Mouse (Mus musculus): ENCODE results near the gene Ccl9. TPM values are rescaled to one million over a fixed set of nuclear protein-coding genes. Genes with fewer than 3 reads are reported as not detected.

Ccl9 gene
- polyA plus RNA-seq, 1 experiment from 2014 or later, result 1.1 TPM

- H3K27ac ChIP-seq (ENCODE audit: low read depth, low read length), result no peak overlapping the region
- no peak for DNase-seq (ENCODE audit: low spot score)
- no peak for ATAC-seq (replicated peaks; ENCODE audit: low FRiP score)
- H3K36me3 ChIP-seq (ENCODE audit: control insufficient read depth, insufficient read depth, low read length), result no peaks in the 10 kb centered on the region
- WGBS, result 93% methylated on average over 3 of the region's 3 CpGs
- no peaks in the 10 kb centered on the region for H3K4me1 ChIP-seq (replicated peaks; ENCODE audit: control insufficient read depth, insufficient read depth, low read length)
- H3K9me3 ChIP-seq (ENCODE audit: control insufficient read depth, low read length), result no peaks in the 10 kb centered on the region
- no peaks in the 10 kb centered on the region for H3K27me3 ChIP-seq (ENCODE audit: control insufficient read depth, insufficient read depth, low read length)
- no peak overlapping the region for H3K4me3 ChIP-seq (ENCODE audit: low read depth, low read length)
- no peak overlapping the region for H3K4me2 ChIP-seq (ENCODE audit: low read depth, low read length, severe bottlenecking)
- H3K9ac ChIP-seq (ENCODE audit: low read length), result no peak overlapping the region
Measured at GRCm38 (mm10) chr11:83603399-83603798, 25.0 kb upstream of the Ccl9 start.

DNA sequence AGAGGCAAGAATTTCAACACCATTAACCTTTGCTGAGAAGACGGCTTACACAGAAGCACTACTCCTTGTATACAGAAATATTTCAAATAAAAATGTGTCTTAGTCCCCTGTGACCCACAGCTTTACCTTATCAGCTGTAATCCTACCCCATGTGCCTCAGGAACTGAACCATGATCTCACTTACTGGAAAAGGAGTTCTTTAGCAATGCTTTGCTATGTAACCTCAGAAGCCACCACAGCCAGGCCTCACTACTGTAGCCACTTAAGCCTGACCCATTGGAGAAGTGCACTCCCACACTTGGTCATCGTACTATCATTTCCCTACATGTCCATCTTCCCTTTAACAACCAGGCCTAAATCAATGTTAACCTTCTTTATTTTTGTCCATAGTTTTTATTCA lies 22.1 kb upstream of the Ccl9 start:
- H3K9ac ChIP-seq (ENCODE audit: low read length), result no peak overlapping the region
- no peak overlapping the region for H3K4me3 ChIP-seq (ENCODE audit: low read depth, low read length)
- no peak overlapping the region for H3K4me2 ChIP-seq (ENCODE audit: low read depth, low read length, severe bottlenecking)
- no peaks in the 10 kb centered on the region for H3K9me3 ChIP-seq (ENCODE audit: control insufficient read depth, low read length)
- ATAC-seq (replicated peaks; ENCODE audit: low FRiP score) (no peak), DNase-seq (ENCODE audit: low spot score) (no peak)
- H3K27me3 ChIP-seq (ENCODE audit: control insufficient read depth, insufficient read depth, low read length), result no peaks in the 10 kb centered on the region
- WGBS, result 89% methylated on average over 2 of the region's 2 CpGs
- H3K4me1 ChIP-seq (replicated peaks; ENCODE audit: control insufficient read depth, insufficient read depth, low read length), result no peaks in the 10 kb centered on the region
- H3K36me3 ChIP-seq (ENCODE audit: control insufficient read depth, insufficient read depth, low read length), result no peaks in the 10 kb centered on the region
- no peak overlapping the region for H3K27ac ChIP-seq (ENCODE audit: low read depth, low read length)

GRCm38 (mm10) chr11:83598991-83599390 lies 20.6 kb upstream of the Ccl9 start:
- no peak for ATAC-seq (replicated peaks; ENCODE audit: low FRiP score)
- H3K4me2 ChIP-seq (ENCODE audit: low read depth, low read length, severe bottlenecking), result no peak overlapping the region
- no peak for DNase-seq (ENCODE audit: low spot score)
- 84% methylated on average over 3 of the region's 3 CpGs for WGBS
- no peak overlapping the region for H3K9ac ChIP-seq (ENCODE audit: low read length)
- H3K9me3 ChIP-seq (ENCODE audit: control insufficient read depth, low read length), result no peaks in the 10 kb centered on the region
- no peak overlapping the region for H3K4me3 ChIP-seq (ENCODE audit: low read depth, low read length)
- H3K4me1 ChIP-seq (replicated peaks; ENCODE audit: control insufficient read depth, insufficient read depth, low read length), result no peaks in the 10 kb centered on the region
- no peak overlapping the region for H3K27ac ChIP-seq (ENCODE audit: low read depth, low read length)
- no peaks in the 10 kb centered on the region for H3K36me3 ChIP-seq (ENCODE audit: control insufficient read depth, insufficient read depth, low read length)
- H3K27me3 ChIP-seq (ENCODE audit: control insufficient read depth, insufficient read depth, low read length), result no peaks in the 10 kb centered on the region

- H3K4me3 ChIP-seq (ENCODE audit: low read depth, low read length), result no peak overlapping the region
- WGBS, result 79% methylated on average over 3 of the region's 3 CpGs
- H3K9ac ChIP-seq (ENCODE audit: low read length), result no peak overlapping the region
- no peak overlapping the region for H3K27ac ChIP-seq (ENCODE audit: low read depth, low read length)
- DNase-seq (ENCODE audit: low spot score) (no peak), ATAC-seq (replicated peaks; ENCODE audit: low FRiP score) (no peak)
- H3K4me2 ChIP-seq (ENCODE audit: low read depth, low read length, severe bottlenecking), result no peak overlapping the region
- no peaks in the 10 kb centered on the region for H3K4me1 ChIP-seq (replicated peaks; ENCODE audit: control insufficient read depth, insufficient read depth, low read length)
- H3K9me3 ChIP-seq (ENCODE audit: control insufficient read depth, low read length), result no peaks in the 10 kb centered on the region
- no peaks in the 10 kb centered on the region for H3K27me3 ChIP-seq (ENCODE audit: control insufficient read depth, insufficient read depth, low read length)
- no peaks in the 10 kb centered on the region for H3K36me3 ChIP-seq (ENCODE audit: control insufficient read depth, insufficient read depth, low read length)
Measured at GRCm38 (mm10) chr11:83598207-83598837, 19.9 kb upstream of the Ccl9 start.

- no peaks in the 10 kb centered on the region for H3K36me3 ChIP-seq (ENCODE audit: control insufficient read depth, insufficient read depth, low read length)
- H3K4me3 ChIP-seq (ENCODE audit: low read depth, low read length), result no peak overlapping the region
- ATAC-seq (replicated peaks; ENCODE audit: low FRiP score) (no peak), DNase-seq (ENCODE audit: low spot score) (no peak)
- 86% methylated on average over 7 of the region's 7 CpGs for WGBS
- no peak overlapping the region for H3K27ac ChIP-seq (ENCODE audit: low read depth, low read length)
- H3K4me1 ChIP-seq (replicated peaks; ENCODE audit: control insufficient read depth, insufficient read depth, low read length), result no peaks in the 10 kb centered on the region; the same call in 1 of the 2 replicates
- no peak overlapping the region for H3K4me2 ChIP-seq (ENCODE audit: low read depth, low read length, severe bottlenecking)
- no peak overlapping the region for H3K9ac ChIP-seq (ENCODE audit: low read length)
- H3K27me3 ChIP-seq (ENCODE audit: control insufficient read depth, insufficient read depth, low read length), result no peaks in the 10 kb centered on the region
- no peaks in the 10 kb centered on the region for H3K9me3 ChIP-seq (ENCODE audit: control insufficient read depth, low read length)
Measured at GRCm38 (mm10) chr11:83597796-83598195, 19.4 kb upstream of the Ccl9 start.

DNA sequence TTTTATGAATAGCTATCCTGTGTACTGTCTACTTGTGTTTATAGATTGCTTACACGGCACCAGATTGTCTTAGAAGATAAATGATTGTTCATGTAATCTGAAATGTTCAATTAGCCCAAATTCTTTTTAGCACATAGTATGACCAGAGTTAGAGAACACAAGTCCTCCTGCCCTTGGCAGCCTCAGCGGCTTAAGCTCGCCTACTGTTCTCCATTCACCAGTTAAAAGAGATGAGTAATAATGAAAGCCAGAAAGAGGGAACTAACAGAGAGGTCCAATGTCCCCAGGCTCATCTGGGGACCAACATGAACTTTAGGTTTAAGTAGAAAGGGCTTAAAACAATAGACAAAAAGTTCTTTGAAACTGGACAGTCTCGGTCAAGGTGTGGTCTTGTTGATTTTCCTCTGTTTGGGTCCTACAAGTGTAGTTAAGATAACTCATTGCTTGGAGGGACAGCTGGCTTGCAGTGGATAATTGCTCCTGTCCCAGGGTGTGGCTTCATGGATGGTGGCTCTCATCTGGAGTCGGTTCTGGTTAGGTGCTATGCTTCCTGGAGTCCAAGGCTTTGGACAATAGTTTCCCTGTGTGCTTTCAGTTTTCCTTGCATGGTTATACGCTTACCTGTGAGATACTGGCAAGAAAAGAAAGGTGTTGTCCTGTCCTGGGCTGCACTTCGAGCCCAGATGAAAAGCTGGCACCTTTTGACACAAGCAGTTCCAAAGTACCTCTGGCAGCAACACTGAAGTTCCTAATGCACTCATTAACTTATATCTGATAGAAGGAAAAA lies 17.4 kb upstream of the Ccl9 start:
- Histone ChIP-seq H3K4me2 (ENCODE audit: low read depth, low read length, severe bottlenecking) (no peak overlapping the region), H3K4me3 (ENCODE audit: low read depth, low read length) (no peak overlapping the region), H3K27me3 (ENCODE audit: control insufficient read depth, insufficient read depth, low read length) (no peaks in the 10 kb centered on the region), H3K9me3 (ENCODE audit: control insufficient read depth, low read length) (no peaks in the 10 kb centered on the region), H3K4me1 (replicated peaks; ENCODE audit: control insufficient read depth, insufficient read depth, low read length) (no peaks in the 10 kb centered on the region; the same call in 1 of the 2 replicates), H3K27ac (ENCODE audit: low read depth, low read length) (no peak overlapping the region), H3K9ac (ENCODE audit: low read length) (no peak overlapping the region), H3K36me3 (ENCODE audit: control insufficient read depth, insufficient read depth, low read length) (no peaks in the 10 kb centered on the region)
- 82% methylated on average over 7 of the region's 7 CpGs for WGBS
- DNase-seq (ENCODE audit: low spot score), result no peak
- no peak for ATAC-seq (replicated peaks; ENCODE audit: low FRiP score)

GRCm38 (mm10) chr11:83593453-83593852 lies 15.0 kb upstream of the Ccl9 start:
- Histone ChIP-seq H3K27ac (ENCODE audit: low read depth, low read length) (no peak overlapping the region), H3K4me3 (ENCODE audit: low read depth, low read length) (no peak overlapping the region), H3K4me1 (replicated peaks; ENCODE audit: control insufficient read depth, insufficient read depth, low read length) (no peaks in the 10 kb centered on the region; the same call in 1 of the 2 replicates), H3K9ac (ENCODE audit: low read length) (no peak overlapping the region), H3K36me3 (ENCODE audit: control insufficient read depth, insufficient read depth, low read length) (no peaks in the 10 kb centered on the region), H3K9me3 (ENCODE audit: control insufficient read depth, low read length) (no peaks in the 10 kb centered on the region), H3K27me3 (ENCODE audit: control insufficient read depth, insufficient read depth, low read length) (no peaks in the 10 kb centered on the region), H3K4me2 (ENCODE audit: low read depth, low read length, severe bottlenecking) (no peak overlapping the region)
- ATAC-seq (replicated peaks; ENCODE audit: low FRiP score) (no peak), DNase-seq (ENCODE audit: low spot score) (no peak)
- 91% methylated on average over 5 of the region's 5 CpGs for WGBS

GRCm38 (mm10) chr11:83592853-83593252 lies 14.4 kb upstream of the Ccl9 start, which contains the start of gene Ccl6:
TSS of gene Ccl6 (minus strand) at chr11:83593087.
- DNase-seq (ENCODE audit: low spot score), result no peak
- H3K27ac ChIP-seq (ENCODE audit: low read depth, low read length), result no peak within 1 kb of the TSS
- WGBS, result 67% methylated on average over 2 of the region's 2 CpGs
- no peaks in the 10 kb centered on the region for H3K36me3 ChIP-seq (ENCODE audit: control insufficient read depth, insufficient read depth, low read length)
- H3K4me1 ChIP-seq (replicated peaks; ENCODE audit: control insufficient read depth, insufficient read depth, low read length), result no peaks in the 10 kb centered on the region; the same call in 1 of the 2 replicates
- no peak within 1 kb of the TSS for H3K9ac ChIP-seq (ENCODE audit: low read length)
- no peak for ATAC-seq (replicated peaks; ENCODE audit: low FRiP score)
- H3K4me3 ChIP-seq (ENCODE audit: low read depth, low read length), result no peak within 1 kb of the TSS
- H3K9me3 ChIP-seq (ENCODE audit: control insufficient read depth, low read length), result no peaks in the 10 kb centered on the region
- H3K27me3 ChIP-seq (ENCODE audit: control insufficient read depth, insufficient read depth, low read length), result no peaks in the 10 kb centered on the region
- no peak within 1 kb of the TSS for H3K4me2 ChIP-seq (ENCODE audit: low read depth, low read length, severe bottlenecking)
